Mouse (Mus musculus) heart, embryonic 16.5 days (tissue): ENCODE measurements around the gene 4930442H23Rik. TPM values are rescaled to one million over a fixed set of nuclear protein-coding genes. Genes with fewer than 3 reads are reported as not detected.
"Not testable (repeated sequence)": the region's sequence is repeated elsewhere in the genome, so short reads cannot be mapped to it uniquely, and the experiment has no call there.

Experiments used
- ATAC-seq: fragments of 200-750 bp; cut with Nextera tagmentation; replicated peaks from 2 replicates; pipeline ENCODE4 v1.8.0; 2017; ENCODE audit warnings: moderate number of reproducible peaks; ENCODE audit not compliant: insufficient read depth, low FRiP score; ENCODE audit errors: extremely low read depth
- H3K27ac ChIP-seq: fragments of 300-500 bp; sonication (generic); 2 replicates; pipeline ENCODE4 v1.5.1; 2014; ENCODE audit warnings: mild to moderate bottlenecking, low read length, control low read depth, moderate library complexity
- H3K27me3 ChIP-seq: fragments of 300-500 bp; sonication (generic); 2 replicates; pipeline ENCODE4 v1.6.1; 2014; ENCODE audit warnings: low read length, mixed read lengths; ENCODE audit not compliant: control insufficient read depth, insufficient read depth
- H3K36me3 ChIP-seq: fragments of 300-500 bp; sonication (generic); 2 replicates; pipeline ENCODE4 v1.6.1; 2014; ENCODE audit not compliant: control insufficient read depth, insufficient read depth
- H3K4me1 ChIP-seq: fragments of 300-500 bp; sonication (generic); 2 replicates; pipeline ENCODE4 v1.6.1; 2014; ENCODE audit warnings: low read length, mixed read lengths; ENCODE audit not compliant: control insufficient read depth, insufficient read depth
- H3K4me2 ChIP-seq: fragments of 300-500 bp; sonication (generic); 2 replicates; pipeline ENCODE4 v1.6.1; 2014; ENCODE audit warnings: low read depth, mild to moderate bottlenecking, control low read depth, low read length
- H3K4me3 ChIP-seq: fragments of 300-500 bp; sonication (generic); 2 replicates; pipeline ENCODE4 v1.5.1; 2014; ENCODE audit warnings: mild to moderate bottlenecking, control low read depth, low read length
- H3K9ac ChIP-seq: fragments of 300-500 bp; sonication (generic); 2 replicates; pipeline ENCODE4 v1.6.1; 2014; ENCODE audit warnings: low read length, control low read depth
- H3K9me3 ChIP-seq: fragments of 300-500 bp; sonication (generic); replicated peaks from 2 replicates; pipeline ENCODE4 v1.6.1; 2016; ENCODE audit warnings: low read length; ENCODE audit not compliant: control insufficient read depth
- WGBS: fragments of 180-500 bp; shearing (Covaris S2); extraction: QIAGEN DNeasy Blood & Tissue Kit; methylation state at CpG from one replicate; pipeline ENCODE4 v1.1.7; 2014; 5-methylcytosine and 5-hydroxymethylcytosine counted together
- polyA plus RNA-seq: library from polyadenylated mRNA; unstranded; fragments of >200 nt; fragmentation: Nextera tagmentation; extraction: Ambion mirVana; gene quantifications from 2 replicates; pipeline ENCODE4 v1.2.1, GENCODE M21; 2015

The 4930442H23Rik gene
- polyA plus RNA-seq, 1 experiment from 2014 or later = 0.11 TPM

DNA sequence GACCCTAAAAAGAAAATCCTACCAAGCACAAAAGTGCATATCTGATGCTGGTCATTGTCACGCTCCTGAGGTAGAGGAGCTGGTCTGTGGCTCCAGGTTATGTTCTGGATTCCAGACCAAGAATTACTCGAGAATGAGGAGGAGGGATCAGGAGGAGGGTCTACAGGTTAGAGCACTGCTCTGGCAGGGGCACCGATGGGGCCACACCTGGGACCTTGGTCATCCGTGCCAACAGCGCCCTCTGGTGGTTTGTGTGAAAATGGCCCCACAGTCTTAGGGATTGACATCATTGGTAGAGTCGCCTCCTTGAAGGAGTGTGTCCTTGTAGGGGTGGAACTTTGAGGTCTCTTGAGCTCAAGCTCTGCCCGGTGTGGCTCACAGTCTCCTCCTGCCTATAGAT is 34.3 kb upstream of the 4930442H23Rik start:
- no peak overlapping the region for H3K4me3 ChIP-seq
- peak; percentile 64 for ATAC-seq
- H3K9me3 ChIP-seq = no peaks in the 10 kb centered on the region
- no peak overlapping the region for H3K9ac ChIP-seq
- WGBS = 32% methylated on average over 7 of the region's 7 CpGs
- no peaks in the 10 kb centered on the region for H3K4me1 ChIP-seq
- H3K4me2 ChIP-seq = no peak overlapping the region
- no peaks in the 10 kb centered on the region for H3K27me3 ChIP-seq
- no peak overlapping the region for H3K27ac ChIP-seq
- no peaks in the 10 kb centered on the region for H3K36me3 ChIP-seq

DNA sequence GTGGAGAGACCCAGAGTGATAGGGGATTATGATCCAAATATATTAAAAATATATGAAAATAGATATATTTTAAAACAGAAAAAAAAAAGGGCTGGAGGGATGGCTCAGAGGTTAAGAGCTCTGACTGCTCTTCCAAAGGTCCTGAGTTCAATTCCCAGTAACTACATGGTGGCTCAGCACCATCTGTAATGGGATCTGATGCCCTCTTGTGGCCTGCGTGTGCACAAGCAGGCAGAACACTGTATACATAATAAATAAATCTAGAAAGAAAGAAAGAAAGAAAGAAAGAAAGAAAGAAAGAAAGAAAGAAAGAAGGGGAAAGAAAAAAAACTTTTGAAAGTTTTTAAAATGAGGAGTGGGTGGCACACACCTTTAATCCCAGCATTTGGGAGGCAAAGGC is 33.6 kb upstream of the 4930442H23Rik start:
- H3K27me3 ChIP-seq, H3K4me3 ChIP-seq, ATAC-seq, H3K9me3 ChIP-seq, H3K27ac ChIP-seq, H3K4me1 ChIP-seq, H3K4me2 ChIP-seq, H3K9ac ChIP-seq, H3K36me3 ChIP-seq: not testable (repeated sequence)
- WGBS = 4% methylated on average over 1 of the region's 1 CpGs

DNA sequence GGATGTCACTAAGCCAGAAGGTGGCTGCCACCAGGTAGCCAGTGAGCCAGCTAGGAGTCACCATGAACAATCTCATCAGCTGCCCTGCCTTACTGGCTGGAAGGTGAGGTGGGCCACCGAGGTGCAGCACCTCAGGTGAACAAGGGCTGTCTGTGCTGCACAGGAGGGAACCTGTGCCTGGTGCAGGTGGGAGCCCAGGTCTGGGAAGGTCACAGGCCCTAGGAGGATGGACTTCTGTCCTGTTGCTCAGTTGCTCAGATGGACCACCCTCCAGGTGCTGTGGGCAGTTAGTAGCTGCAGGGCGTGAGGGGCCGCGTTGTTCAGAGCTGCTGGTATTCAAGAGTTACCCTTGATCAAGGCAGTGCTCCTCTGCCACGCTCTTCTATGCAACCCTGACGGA is 33.2 kb upstream of the 4930442H23Rik start:
- WGBS = 82% methylated on average over 6 of the region's 6 CpGs
- H3K4me2 ChIP-seq = no peak overlapping the region
- no peaks in the 10 kb centered on the region for H3K27me3 ChIP-seq
- no peak overlapping the region for H3K9ac ChIP-seq
- H3K9me3 ChIP-seq = no peaks in the 10 kb centered on the region
- ATAC-seq = no peak
- H3K36me3 ChIP-seq = no peaks in the 10 kb centered on the region
- H3K4me3 ChIP-seq = no peak overlapping the region
- no peak overlapping the region for H3K27ac ChIP-seq
- H3K4me1 ChIP-seq = no peaks in the 10 kb centered on the region

DNA sequence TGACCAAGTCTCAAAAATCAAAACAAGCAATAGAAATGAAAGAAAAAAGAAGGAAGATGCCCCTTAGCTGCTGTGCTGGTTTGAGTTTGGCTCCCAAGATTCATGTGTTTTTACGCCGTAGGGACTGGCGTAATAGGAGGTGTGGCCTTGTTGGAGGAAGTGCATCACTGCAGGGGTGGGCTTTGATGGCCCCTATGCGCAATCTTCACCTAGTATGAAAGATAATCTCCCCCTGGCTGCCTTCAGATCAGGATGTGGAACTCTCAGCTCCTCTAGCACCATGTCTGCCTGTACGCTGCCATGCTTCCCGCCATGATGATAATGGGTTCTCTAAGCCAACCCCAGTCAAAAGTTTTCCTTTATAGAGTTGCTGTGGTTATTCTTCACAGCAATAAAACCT is 32.6 kb upstream of the 4930442H23Rik start:
- H3K9ac ChIP-seq = no peak overlapping the region
- H3K4me1 ChIP-seq = no peaks in the 10 kb centered on the region
- H3K4me2 ChIP-seq = no peak overlapping the region
- no peaks in the 10 kb centered on the region for H3K9me3 ChIP-seq
- H3K27me3 ChIP-seq = no peaks in the 10 kb centered on the region
- no peak overlapping the region for H3K4me3 ChIP-seq
- WGBS = 88% methylated on average over 6 of the region's 6 CpGs
- H3K27ac ChIP-seq = no peak overlapping the region
- H3K36me3 ChIP-seq = no peaks in the 10 kb centered on the region
- ATAC-seq = no peak

DNA sequence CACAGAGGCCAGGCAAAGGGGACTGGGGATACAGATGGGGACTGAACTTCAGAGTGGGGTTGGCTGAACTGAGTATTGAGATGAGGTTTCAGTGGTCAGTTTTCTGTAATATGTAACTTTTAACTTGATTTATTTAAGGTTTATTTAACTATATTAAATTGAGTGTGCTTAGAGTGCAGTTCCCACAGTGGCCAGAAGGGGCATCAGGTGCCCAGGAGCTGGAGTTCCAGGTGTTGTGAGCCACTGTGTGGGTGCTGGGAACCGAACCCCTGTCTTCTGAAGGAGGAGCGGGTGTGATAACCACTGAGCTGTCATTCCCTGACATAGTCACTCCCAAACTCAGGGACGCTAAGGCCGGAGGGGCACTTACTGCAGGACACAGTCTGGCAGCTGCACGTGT is 26.5 kb upstream of the 4930442H23Rik start:
- 95% methylated on average over 5 of the region's 5 CpGs for WGBS
- no peaks in the 10 kb centered on the region for H3K36me3 ChIP-seq
- H3K4me1 ChIP-seq = no peaks in the 10 kb centered on the region
- H3K27ac ChIP-seq = no peak overlapping the region
- H3K4me3 ChIP-seq = no peak overlapping the region
- no peak overlapping the region for H3K4me2 ChIP-seq
- no peak for ATAC-seq
- no peak overlapping the region for H3K9ac ChIP-seq
- H3K27me3 ChIP-seq = no peaks in the 10 kb centered on the region
- peaks cover 3% of the 10 kb centered on the region; the same call in 1 of the 2 replicates for H3K9me3 ChIP-seq

DNA sequence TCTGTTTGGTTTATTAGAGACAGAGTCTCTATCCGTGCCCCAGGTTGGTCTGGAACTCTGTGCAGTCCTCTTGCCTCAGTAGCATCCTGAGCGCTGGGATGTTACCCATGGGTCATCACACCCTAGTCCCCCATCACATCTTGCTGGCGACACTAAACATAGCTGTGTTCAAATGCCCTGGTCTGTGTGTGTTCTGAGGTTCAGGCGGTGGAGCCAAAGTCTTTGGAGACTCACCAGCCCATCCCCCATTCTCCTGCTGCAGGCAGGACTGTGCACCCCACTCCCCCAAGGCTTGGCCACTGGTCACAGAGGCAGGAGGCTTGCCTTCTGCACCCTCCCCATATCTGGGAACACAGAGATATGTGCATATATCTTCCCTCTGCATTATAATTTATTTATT is 20.5 kb upstream of the 4930442H23Rik start:
- no peak overlapping the region for H3K4me3 ChIP-seq
- peaks cover 33% of the 10 kb centered on the region for H3K4me1 ChIP-seq
- no peak overlapping the region for H3K9ac ChIP-seq
- WGBS = 52% methylated on average over 4 of the region's 4 CpGs
- H3K36me3 ChIP-seq = no peaks in the 10 kb centered on the region
- no peaks in the 10 kb centered on the region for H3K9me3 ChIP-seq
- no peaks in the 10 kb centered on the region for H3K27me3 ChIP-seq
- ATAC-seq = no peak
- no peak overlapping the region for H3K4me2 ChIP-seq
- H3K27ac ChIP-seq = peak overlapping the region; percentile 96

DNA sequence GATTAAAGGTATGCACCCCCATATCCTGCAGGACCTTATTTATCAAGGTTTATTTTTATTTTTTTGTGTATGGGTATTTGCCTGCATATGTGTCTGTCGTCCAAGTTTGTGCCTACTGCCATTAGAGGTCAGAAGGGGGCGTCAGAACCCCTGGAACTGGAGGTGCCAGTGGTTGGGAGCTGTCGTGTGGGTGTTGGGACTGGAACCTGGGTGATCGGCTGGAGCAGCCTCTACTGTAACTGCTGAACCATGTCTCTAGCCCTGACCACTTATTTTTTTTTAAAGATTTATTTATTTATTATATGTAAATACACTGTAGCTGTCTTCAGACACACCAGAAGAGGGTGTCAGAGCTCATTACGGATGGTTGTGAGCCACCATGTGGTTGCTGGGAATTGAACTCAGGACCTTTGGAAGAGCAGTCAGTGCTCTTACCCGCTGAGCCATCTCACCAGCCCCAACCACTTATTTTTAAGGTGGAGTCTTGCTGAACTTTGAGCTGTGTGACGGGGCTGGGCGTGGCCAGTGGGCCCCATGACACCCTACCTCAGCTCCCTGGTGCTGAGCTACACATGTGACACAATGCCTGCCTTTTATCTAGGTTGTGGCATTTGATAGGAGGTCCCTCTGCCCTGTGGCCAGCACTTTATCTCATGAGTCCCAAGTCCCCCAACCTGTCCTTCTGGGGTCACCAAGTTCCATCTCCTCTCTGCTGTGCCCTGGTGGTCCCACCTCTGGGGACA is 19.5 kb upstream of the 4930442H23Rik start:
- Histone ChIP-seq H3K4me1 (peaks cover 39% of the 10 kb centered on the region), H3K4me2 (no peak overlapping the region), H3K4me3 (no peak overlapping the region), H3K9me3 (no peaks in the 10 kb centered on the region), H3K27ac (peak overlapping the region; percentile 96), H3K9ac (no peak overlapping the region; the same call in 1 of the 2 replicates), H3K36me3 (no peaks in the 10 kb centered on the region), H3K27me3 (no peaks in the 10 kb centered on the region)
- WGBS = 55% methylated on average over 8 of the region's 8 CpGs
- ATAC-seq = no peak

DNA sequence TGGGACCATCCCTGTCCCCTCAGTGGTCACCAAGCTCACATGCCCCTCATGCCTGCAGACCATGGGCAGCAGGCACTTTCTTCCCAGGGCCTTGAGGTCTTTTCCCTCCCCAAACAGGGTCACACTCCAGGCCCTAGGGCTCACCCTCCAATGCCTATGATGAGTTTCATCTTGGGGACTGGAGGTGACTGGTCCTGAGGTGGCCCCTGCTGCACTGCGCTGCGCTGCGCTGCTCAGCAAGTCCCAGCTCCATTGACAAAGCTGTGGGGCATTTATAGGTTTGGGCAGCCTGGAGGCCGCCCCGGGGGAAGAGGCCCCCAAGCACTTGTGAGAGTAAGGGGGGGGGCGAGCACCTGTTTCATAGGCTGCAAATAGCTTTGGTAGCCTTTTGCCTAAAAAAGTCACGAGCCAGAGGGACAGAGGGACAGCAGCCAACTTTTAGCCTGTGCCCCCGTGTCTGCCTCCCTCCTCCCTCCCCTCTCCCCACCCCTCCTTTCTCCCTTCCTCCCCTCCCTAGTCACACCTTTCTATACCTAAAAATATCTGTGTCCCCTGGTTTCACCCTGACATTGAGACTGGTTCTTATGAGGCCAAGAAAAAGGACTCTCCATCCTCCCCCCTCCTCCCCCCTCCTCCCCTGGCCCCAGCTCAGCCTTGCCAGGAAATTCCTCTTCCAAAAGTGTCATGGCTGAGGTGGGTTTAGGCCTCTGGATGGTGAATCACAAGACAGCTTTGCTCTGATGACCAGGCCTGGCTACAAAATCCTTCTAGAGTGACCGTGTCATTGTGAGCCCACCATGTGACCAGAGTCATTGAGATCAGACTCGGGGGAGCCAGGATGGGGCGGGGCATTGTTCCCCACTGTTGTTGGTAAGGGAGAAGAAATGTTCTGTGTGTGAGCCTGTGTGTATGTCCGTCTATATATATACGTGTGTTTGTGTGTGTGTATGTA is 18.4 kb upstream of the 4930442H23Rik start, which contains the start of gene Nmrk2:
TSS of gene Nmrk2 (minus strand) at position 245 of the 952 bp plus-strand sequence.
- peak within 1 kb of the TSS; percentile 75 for H3K9ac ChIP-seq
- peak within 1 kb of the TSS; percentile 96 for H3K27ac ChIP-seq
- H3K4me3 ChIP-seq = peak within 1 kb of the TSS; percentile 17

More for the DNA sequence above, 18.4 kb upstream of the 4930442H23Rik start, which contains the start of gene Nmrk2:
- peak; percentile 63 for ATAC-seq
- H3K36me3 ChIP-seq = no peaks in the 10 kb centered on the region
- peaks cover 42% of the 10 kb centered on the region for H3K4me1 ChIP-seq
- no peaks in the 10 kb centered on the region for H3K27me3 ChIP-seq
- 33% methylated on average over 13 of the region's 13 CpGs for WGBS
- peak within 1 kb of the TSS; percentile 55 for H3K4me2 ChIP-seq
- H3K9me3 ChIP-seq = no peaks in the 10 kb centered on the region
